Mouse (Mus musculus): ENCODE measurements around the gene Rnf168. TPM values are rescaled to one million over a fixed set of nuclear protein-coding genes. Genes with fewer than 3 reads are reported as not detected.
A peak's percentile ranks its signal among the peaks of the same experiment; 100 is the strongest.
"Not testable (repeated sequence)": the region's sequence is repeated elsewhere in the genome, so short reads cannot be mapped to it uniquely, and the experiment has no call there.

The Rnf168 gene
- polyA plus RNA-seq, 1 experiment from 2014 or later = 31.5 TPM

DNA sequence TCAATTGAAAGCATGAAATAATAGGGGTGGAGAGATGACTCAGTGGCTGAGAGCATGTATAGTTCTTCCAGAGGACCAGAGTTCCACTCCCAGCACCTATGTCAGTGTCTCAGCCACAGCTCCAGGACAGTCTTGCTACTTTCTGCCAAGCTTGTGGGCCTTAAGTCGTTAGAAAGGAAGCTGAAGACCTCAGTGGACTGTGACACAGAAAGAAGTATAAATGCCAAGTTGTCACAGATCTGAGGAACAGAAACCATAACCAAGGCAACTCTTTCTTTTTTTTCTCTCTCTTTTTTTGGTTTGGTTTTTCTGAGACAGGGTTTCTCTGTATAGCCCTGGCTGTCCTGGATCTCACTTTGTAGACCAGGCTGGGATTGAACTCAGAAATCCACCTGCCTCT lies 1.4 kb upstream of the Rnf168 start:
- no peak overlapping the region for H3K4me2 ChIP-seq
- 68% methylated on average over 1 of the region's 1 CpGs for WGBS
- no peak overlapping the region for H3K9ac ChIP-seq
- no peak for ATAC-seq (replicated peaks; ENCODE audit: low FRiP score)
- H3K36me3 ChIP-seq = peaks cover 12% of the 10 kb centered on the region
- no peak overlapping the region for H3K4me3 ChIP-seq (replicated peaks)
- no peaks in the 10 kb centered on the region for H3K27me3 ChIP-seq
- H3K9me3 ChIP-seq (replicated peaks) = peaks cover 6% of the 10 kb centered on the region; the same call in 1 of the 2 replicates
- H3K27ac ChIP-seq = no peak overlapping the region
- peaks cover 14% of the 10 kb centered on the region for H3K4me1 ChIP-seq

DNA sequence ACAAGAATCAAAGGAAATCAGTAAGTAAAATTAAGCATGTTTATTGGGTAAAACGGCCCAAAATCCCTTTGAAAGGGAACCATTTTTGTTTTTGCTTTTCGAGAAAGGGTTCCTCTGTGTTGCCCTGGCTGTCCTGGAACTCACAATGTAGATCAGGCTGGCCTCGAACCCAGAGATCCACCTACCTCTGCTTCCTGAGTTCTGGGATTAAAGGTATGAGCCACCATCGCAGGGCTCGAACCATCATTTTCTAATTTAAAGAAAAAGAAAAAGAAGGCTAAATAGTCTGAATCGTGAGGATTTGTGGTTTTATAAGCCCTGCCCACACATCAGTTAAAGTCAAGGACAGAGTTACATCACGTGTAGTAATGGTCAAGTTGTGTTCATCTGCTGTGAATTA lies 1.1 kb downstream of the Rnf168 start:
- WGBS = 53% methylated on average over 7 of the region's 7 CpGs
- Histone ChIP-seq H3K27me3 (no peaks in the 10 kb centered on the region), H3K36me3 (peaks cover 34% of the 10 kb centered on the region), H3K4me1 (peaks cover 18% of the 10 kb centered on the region), H3K9me3 (replicated peaks) (peaks cover 6% of the 10 kb centered on the region; the same call in 1 of the 2 replicates), H3K9ac (peak overlapping the region; percentile 91), H3K4me2 (peak overlapping the region; percentile 70), H3K4me3 (replicated peaks) (peak overlapping the region; percentile 84), H3K27ac (peak overlapping the region; percentile 99)
- no peak for ATAC-seq (replicated peaks; ENCODE audit: low FRiP score)

DNA sequence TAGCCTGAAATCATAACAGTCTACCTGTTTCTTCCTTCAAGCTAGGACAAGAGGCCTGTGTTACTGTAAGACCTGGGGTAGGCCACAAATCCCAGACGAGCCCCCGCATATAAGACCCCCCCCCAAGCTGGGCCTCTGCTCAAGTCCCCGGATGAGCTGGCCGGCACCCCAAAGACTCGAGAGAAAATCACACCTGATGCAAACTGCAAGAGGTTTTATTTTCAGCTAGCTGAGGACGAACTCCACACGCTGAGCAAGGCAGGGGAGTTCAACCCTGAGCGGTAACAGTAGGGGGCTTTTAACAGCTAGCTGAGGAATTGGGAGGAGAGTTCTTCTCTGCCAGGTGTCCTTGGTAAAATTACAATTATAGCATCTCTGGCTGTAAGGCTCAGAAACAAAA lies 3.0 kb downstream of the Rnf168 start:
- H3K9ac ChIP-seq = no peak overlapping the region
- no peak for ATAC-seq (replicated peaks; ENCODE audit: low FRiP score)
- H3K9me3 ChIP-seq (replicated peaks) = peaks cover 6% of the 10 kb centered on the region; the same call in 1 of the 2 replicates
- H3K4me1 ChIP-seq = peaks cover 18% of the 10 kb centered on the region
- H3K4me2 ChIP-seq = no peak overlapping the region
- H3K36me3 ChIP-seq = peaks cover 52% of the 10 kb centered on the region
- no peaks in the 10 kb centered on the region for H3K27me3 ChIP-seq
- 97% methylated on average over 8 of the region's 8 CpGs for WGBS
- no peak overlapping the region; the same call in 1 of the 2 replicates for H3K4me3 ChIP-seq (replicated peaks)
- no peak overlapping the region for H3K27ac ChIP-seq

DNA sequence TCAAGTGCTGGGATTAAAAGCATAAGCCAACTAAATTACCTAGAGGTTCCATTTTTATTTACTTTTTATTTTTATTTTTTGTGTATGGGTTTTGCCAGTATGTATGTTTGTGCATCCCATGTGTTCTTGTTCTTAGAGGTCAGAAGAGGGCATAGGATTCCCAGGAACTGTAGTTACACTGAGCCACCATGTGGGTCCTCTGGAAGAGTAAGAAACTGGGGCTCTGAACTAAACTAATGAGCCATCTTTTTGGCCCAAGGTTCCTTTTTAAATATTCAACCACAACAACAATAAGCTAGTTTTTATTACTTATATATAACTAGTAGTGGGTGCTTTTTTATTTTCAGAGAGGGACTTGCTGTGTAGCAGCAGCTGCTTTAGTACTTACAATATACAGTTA lies 5.3 kb downstream of the Rnf168 start:
- Histone ChIP-seq H3K9ac (no peak overlapping the region), H3K4me3 (replicated peaks) (no peak overlapping the region), H3K27ac (no peak overlapping the region), H3K4me2 (no peak overlapping the region), H3K27me3 (no peaks in the 10 kb centered on the region), H3K9me3 (replicated peaks) (peaks cover 6% of the 10 kb centered on the region; the same call in 1 of the 2 replicates), H3K36me3 (peaks cover 76% of the 10 kb centered on the region), H3K4me1 (peaks cover 14% of the 10 kb centered on the region; the same call in 1 of the 2 replicates)
- no peak for ATAC-seq (replicated peaks; ENCODE audit: low FRiP score)

DNA sequence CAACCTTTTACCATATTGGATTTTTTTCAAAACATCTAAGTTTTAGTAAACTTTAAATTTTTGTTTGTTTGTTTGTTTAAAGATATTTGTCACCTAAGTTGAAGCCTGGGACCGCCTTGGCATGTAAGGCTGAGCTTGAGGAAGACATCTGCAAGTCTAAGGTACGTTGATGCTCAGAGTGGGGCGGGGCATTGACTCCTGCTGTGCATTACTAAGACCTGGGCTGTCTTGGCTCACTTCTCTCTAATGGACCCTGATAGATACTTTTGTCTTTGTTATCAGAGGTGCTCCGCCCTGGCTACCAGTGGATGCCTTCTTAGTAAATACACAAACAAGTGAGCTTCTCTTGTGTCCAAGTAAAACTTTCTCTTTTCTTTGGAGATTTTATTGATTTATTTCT lies 14.6 kb downstream of the Rnf168 start:
- no peak for ATAC-seq (replicated peaks; ENCODE audit: low FRiP score)
- Histone ChIP-seq H3K36me3 (peaks cover 60% of the 10 kb centered on the region), H3K4me2 (no peak overlapping the region), H3K27me3 (no peaks in the 10 kb centered on the region), H3K4me1 (no peaks in the 10 kb centered on the region), H3K9ac (no peak overlapping the region), H3K27ac (no peak overlapping the region), H3K4me3 (replicated peaks) (no peak overlapping the region), H3K9me3 (replicated peaks) (no peaks in the 10 kb centered on the region)
- 97% methylated on average over 4 of the region's 4 CpGs for WGBS

DNA sequence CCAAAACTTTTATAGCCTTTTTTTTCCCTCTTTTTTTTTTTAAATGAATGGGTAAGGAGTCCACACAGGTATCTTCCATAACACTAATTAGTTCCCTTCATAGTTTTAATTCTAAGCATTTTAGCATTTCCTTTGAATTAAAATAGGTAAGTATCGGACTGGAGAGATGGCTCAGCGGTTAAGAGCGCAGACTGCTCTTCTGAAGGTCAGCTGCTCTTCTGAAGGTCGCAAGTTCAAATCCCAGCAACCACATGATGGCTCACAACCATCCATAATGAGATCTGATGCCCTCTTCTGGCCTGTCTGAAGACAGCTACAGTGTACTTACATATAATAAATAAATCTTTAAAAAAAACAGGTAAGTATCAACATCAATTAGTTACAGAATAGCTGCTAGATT lies 22.4 kb downstream of the Rnf168 start:
- WGBS = 95% methylated on average over 4 of the region's 4 CpGs
- H3K4me1 ChIP-seq = not testable (repeated sequence)
- peaks cover 64% of the 10 kb centered on the region for H3K36me3 ChIP-seq

DNA sequence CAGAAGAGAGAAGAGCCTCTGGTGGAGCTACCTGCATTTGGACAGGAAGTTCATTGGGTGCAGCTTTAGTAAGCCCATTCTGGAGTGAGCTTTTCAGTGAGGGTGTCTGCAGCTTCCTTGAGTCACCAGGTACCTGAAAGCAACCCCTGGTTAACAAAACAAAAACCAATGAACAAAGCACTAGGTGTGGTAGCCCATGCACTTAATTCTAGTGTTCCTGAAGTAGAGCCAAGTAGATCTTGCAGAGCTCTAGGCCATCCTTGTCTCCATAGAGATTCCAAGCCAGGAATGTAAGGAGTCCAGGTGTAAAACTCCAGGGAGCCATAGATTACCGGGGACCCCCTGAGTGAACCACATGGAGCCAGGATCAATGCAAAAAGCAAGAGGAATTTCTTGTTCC lies 25.8 kb downstream of the Rnf168 start:
- WGBS = 67% methylated on average over 1 of the region's 1 CpGs

More for the DNA sequence above, 22.4 kb downstream of the Rnf168 start:
- not testable (repeated sequence) for H3K9me3 ChIP-seq (replicated peaks); H3K27me3 ChIP-seq; H3K9ac ChIP-seq; H3K4me3 ChIP-seq (replicated peaks); H3K27ac ChIP-seq; ATAC-seq (replicated peaks; ENCODE audit: low FRiP score); H3K4me2 ChIP-seq

DNA sequence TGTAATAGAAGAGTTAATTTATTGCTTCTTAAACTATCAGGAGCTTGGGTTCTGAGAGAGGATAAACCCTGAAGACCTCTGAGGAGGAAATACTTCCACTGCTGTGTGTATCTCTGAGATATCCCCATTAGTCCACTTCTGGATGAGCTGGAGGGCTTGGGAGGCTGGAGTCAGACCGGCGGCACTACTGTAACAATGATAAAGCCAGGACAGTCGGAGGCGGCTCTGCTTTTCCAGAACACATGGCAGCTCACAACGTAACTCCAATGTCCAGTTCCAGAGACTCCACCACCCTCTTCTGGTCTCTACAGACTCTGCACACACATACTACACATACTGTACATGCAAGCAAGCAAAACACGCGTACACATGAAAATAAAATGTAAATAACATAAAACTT lies 26.6 kb downstream of the Rnf168 start:
- H3K4me1 ChIP-seq = no peaks in the 10 kb centered on the region
- no peak overlapping the region for H3K27ac ChIP-seq
- no peak overlapping the region for H3K4me3 ChIP-seq (replicated peaks)
- ATAC-seq (replicated peaks; ENCODE audit: low FRiP score) = no peak
- no peak overlapping the region for H3K4me2 ChIP-seq
- H3K9me3 ChIP-seq (replicated peaks) = no peaks in the 10 kb centered on the region
- WGBS = 89% methylated on average over 7 of the region's 7 CpGs
- H3K36me3 ChIP-seq = peaks cover 31% of the 10 kb centered on the region
- no peak overlapping the region for H3K9ac ChIP-seq
- no peaks in the 10 kb centered on the region for H3K27me3 ChIP-seq

More for the DNA sequence above, 25.8 kb downstream of the Rnf168 start:
- Histone ChIP-seq H3K4me1 (no peaks in the 10 kb centered on the region), H3K27ac (no peak overlapping the region), H3K36me3 (peaks cover 39% of the 10 kb centered on the region), H3K9me3 (replicated peaks) (no peaks in the 10 kb centered on the region), H3K4me3 (replicated peaks) (no peak overlapping the region), H3K27me3 (no peaks in the 10 kb centered on the region), H3K4me2 (no peak overlapping the region), H3K9ac (no peak overlapping the region)
- no peak for ATAC-seq (replicated peaks; ENCODE audit: low FRiP score)

DNA sequence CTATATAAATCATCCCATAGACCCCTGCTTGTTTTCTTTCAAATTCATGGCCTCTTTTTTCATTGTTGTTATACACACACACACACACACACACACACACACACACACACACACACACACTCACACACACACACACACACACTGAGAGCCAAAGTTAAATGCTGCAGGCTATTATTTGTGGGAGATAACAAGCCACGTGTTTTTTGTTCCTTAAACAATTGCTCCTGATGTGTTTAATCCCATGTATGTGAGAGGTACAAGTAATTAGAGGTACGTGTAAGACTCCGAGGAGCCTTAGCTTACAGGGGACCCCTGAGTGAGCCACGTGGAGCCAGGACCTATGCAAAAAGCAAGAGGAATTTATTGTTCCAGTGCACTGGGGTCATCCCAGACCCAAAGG lies 34.7 kb downstream of the Rnf168 start:
- ATAC-seq (replicated peaks; ENCODE audit: low FRiP score) = no peak
- WGBS = 76% methylated on average over 4 of the region's 4 CpGs
- Histone ChIP-seq H3K4me2 (no peak overlapping the region), H3K27ac (no peak overlapping the region), H3K4me1 (0 out of 2 replicates have a peak, but pooled peaks cover 2% of the 10 kb centered on the region), H3K9me3 (replicated peaks) (no peaks in the 10 kb centered on the region), H3K27me3 (no peaks in the 10 kb centered on the region), H3K4me3 (replicated peaks) (no peak overlapping the region), H3K36me3 (no peaks in the 10 kb centered on the region), H3K9ac (no peak overlapping the region)

DNA sequence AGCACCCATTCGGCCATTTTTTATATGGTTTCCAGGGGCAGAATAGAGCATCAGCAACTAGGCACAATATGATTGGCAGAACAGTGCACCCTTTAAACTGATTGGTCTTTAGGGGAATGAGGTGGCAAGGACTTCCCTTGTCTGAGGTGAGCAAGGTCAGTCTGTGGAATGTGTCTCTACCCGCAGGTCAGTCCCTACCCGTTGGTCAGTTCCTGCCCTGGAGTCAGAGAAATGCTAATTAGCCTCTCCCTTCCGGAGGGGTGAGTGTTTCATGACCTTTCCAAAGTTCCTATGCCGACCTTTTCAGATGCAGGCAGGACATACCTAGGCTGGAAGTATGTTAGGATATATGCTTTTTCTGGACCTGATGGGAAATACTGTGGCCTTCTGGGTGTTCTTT lies 35.1 kb downstream of the Rnf168 start:
- Histone ChIP-seq H3K27me3 (no peaks in the 10 kb centered on the region), H3K4me2 (no peak overlapping the region), H3K9me3 (replicated peaks) (no peaks in the 10 kb centered on the region), H3K9ac (no peak overlapping the region), H3K4me3 (replicated peaks) (no peak overlapping the region), H3K27ac (no peak overlapping the region), H3K36me3 (no peaks in the 10 kb centered on the region), H3K4me1 (0 out of 2 replicates have a peak, but pooled peaks cover 2% of the 10 kb centered on the region)
- 28% methylated on average over 5 of the region's 5 CpGs for WGBS
- no peak for ATAC-seq (replicated peaks; ENCODE audit: low FRiP score)

DNA sequence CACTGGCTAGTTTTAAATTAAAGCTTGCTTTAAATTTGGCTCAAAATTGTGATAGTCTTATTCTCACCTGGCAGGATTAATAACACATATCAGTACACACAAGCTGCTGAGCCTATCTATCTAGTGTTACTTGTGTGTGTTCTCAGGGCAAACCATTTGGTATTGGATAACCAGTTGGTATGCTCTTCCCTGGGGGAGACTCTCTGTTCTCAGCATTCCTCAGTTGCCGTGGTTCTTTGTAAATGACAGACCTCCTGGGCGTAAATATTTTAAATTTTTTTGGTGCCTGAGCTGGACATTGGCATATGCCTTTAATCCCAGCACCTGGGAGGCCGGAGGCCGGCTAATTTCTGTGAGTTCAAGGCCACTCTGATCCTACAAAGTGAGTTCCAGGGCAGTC lies 35.6 kb downstream of the Rnf168 start:
- 56% methylated on average over 4 of the region's 4 CpGs for WGBS
- Histone ChIP-seq H3K36me3 (no peaks in the 10 kb centered on the region), H3K4me3 (replicated peaks) (no peak overlapping the region), H3K9ac (no peak overlapping the region), H3K4me1 (0 out of 2 replicates have a peak, but pooled peaks cover 2% of the 10 kb centered on the region), H3K27me3 (no peaks in the 10 kb centered on the region), H3K4me2 (no peak overlapping the region), H3K9me3 (replicated peaks) (no peaks in the 10 kb centered on the region), H3K27ac (no peak overlapping the region)
- ATAC-seq (replicated peaks; ENCODE audit: low FRiP score) = no peak

DNA sequence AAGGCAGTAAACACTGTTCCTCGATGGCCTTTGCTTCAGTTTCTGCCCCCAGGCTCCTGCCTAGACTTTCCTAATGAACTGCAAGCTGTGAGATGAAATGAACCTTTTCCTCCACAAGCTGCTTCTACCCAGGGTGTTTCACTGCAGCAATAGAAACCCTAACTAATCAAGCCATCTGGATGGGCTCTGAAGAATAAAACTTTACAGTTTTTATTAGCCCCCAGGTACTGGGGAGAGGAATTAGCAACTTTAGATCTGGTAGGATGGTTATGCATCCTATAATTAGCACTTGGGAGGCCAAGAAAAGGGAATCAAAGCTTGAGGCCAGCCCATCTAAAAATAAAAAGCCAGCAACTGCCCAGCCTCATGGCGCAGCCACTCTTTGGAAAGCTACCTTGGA lies 39.3 kb downstream of the Rnf168 start:
- Histone ChIP-seq H3K9me3 (replicated peaks) (no peaks in the 10 kb centered on the region), H3K4me1 (0 out of 2 replicates have a peak, but pooled peaks cover 2% of the 10 kb centered on the region), H3K36me3 (no peaks in the 10 kb centered on the region), H3K9ac (no peak overlapping the region), H3K4me3 (replicated peaks) (no peak overlapping the region), H3K4me2 (no peak overlapping the region), H3K27ac (no peak overlapping the region), H3K27me3 (no peaks in the 10 kb centered on the region)
- ATAC-seq (replicated peaks; ENCODE audit: low FRiP score) = no peak
- 52% methylated on average over 2 of the region's 2 CpGs for WGBS

DNA sequence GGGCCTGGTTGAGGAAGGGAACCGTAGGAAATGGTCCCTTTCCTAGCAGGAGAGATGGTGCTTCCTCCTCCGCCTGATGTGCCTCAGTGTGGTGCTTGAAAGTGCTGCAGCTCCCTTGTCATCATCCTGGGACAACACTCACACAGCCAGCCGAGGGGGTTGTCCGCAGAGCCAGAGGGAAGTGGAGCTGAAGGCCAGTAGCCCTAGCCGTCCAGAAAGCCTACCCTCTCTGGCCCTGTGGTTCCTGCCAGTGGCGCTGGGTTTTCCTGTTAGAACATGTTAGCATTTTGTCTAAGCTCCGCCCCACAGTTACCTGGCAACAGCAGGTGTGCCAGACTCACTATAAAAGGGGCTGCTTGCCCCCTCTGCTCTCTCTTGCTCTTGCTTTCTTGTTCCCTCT lies 46.7 kb downstream of the Rnf168 start:
- no peak overlapping the region for H3K27ac ChIP-seq
- no peak overlapping the region for H3K9ac ChIP-seq
- no peak overlapping the region for H3K4me3 ChIP-seq (replicated peaks)
- 0 out of 2 replicates have a peak, but pooled peaks cover 2% of the 10 kb centered on the region for H3K4me1 ChIP-seq
- no peaks in the 10 kb centered on the region for H3K27me3 ChIP-seq
- 0 out of 2 replicates have a peak overlapping the region, but pooled peaks have one; percentile 14 for H3K4me2 ChIP-seq
- no peak for ATAC-seq (replicated peaks; ENCODE audit: low FRiP score)
- no peaks in the 10 kb centered on the region for H3K36me3 ChIP-seq
- no peaks in the 10 kb centered on the region for H3K9me3 ChIP-seq (replicated peaks)
- 32% methylated on average over 7 of the region's 7 CpGs for WGBS
